Mouse (Mus musculus): ENCODE measurements around the gene Pla1a.
"Not testable (repeated sequence)": the region's sequence is repeated elsewhere in the genome, so short reads cannot be mapped to it uniquely, and the experiment has no call there.

Pla1a gene

GRCm38 (mm10) chr16:38432498-38433425 is at the start of gene Pla1a:
Gene Pla1a, minus strand, starts transcription at chr16:38433145.
- DNase-seq (ENCODE audit: low spot score), result no peak

DNA sequence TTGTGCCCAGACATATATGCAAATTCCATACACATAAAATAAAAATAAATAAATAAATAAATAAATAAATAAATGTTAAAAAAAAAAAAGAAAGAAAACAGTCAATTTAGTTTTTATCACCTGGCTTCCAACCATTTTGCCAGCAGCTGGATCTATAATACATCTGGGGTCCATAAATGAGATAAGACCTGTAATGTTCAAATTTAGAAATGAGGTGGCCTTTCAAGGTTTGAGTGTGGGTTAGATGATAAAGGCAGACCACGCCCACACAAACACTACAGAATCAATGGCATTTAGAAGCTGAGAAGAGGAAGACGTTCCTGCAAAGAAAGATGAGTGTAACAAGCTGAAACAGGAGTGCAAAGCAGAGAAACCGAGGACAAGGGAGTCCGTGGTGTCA is 48.4 kb upstream of the Pla1a start:
- no peak for DNase-seq (ENCODE audit: low spot score)

DNA sequence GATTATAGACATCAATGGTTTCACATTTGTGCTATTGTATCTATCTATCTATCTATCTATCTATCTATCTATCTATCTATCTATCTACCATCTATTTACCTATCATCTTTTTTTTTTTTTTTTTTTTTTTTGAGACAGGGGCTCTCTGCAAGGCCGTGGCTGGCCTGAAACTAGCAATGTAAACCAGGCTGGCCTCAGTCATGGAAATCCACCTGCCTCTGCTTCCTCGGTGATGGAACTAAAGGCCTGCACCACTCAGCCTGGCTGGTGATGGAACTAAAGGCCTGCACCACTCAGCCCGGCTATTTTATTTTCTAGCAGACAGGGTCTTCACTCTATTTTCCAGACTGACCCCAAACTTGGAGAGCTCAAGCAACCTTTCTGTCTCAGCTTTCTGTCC is 45.4 kb upstream of the Pla1a start:
- no peak for DNase-seq (ENCODE audit: low spot score)

DNA sequence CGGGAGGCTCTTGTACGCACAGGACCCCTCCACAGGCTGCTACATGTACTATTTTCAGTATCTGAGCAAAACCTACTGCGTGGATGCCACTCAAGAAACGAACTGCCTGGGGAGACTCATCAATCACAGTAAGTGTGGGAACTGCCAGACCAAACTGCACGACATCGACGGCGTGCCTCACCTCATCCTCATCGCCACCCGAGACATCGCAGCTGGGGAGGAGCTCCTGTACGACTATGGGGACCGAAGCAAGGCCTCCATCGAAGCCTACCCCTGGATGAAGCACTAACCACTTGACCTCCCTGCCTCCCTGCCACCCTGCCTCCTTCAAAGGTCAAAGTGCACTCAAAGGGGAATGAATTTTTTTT is 44.3 kb upstream of the Pla1a start:
- not testable (repeated sequence) for DNase-seq (ENCODE audit: low spot score)

DNA sequence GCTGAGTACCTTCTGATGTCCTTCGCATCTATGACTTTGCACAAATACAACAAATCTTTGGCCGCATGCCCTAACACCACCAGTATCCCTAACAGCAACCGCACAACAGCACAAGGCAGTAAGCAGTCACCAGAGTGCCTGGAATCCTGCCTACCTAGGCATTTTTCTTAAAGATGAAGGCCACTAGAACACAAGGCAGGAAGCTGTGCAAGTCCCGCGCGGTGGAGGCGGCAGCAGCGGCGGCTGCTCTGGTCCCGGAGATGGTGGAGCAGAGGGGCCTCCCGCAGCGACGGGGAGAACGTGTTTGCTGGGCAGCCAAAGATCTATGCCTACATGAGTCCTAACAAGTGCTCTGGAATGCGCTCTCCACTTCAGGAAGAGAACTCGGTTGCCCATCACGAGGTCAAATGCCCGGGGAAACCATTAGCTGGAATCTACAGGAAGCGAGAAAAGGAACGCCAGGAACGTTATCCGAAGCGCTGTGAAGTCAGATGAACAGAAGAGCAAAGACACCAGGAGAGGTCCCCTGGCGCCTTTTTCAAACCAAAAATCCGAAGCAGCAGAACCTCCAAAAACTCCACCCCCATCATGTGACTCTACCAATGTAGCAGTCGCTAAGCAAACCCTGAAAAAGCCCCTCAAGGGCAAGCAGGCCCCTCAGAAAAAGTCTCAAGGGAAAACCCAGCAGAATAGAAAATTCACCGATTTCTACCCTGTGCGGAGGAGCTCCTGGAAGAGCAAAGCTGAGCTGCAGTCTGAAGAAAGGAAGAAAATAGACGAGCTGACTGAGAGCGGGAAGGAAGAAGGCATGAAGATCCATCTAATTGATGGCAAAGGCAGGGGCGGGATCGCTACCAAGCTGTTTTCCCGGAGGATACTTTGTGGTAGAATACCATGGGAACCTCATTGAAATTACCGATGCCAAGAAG is 43.6 kb upstream of the Pla1a start:
- peak; percentile 43 for DNase-seq (ENCODE audit: low spot score)

DNA sequence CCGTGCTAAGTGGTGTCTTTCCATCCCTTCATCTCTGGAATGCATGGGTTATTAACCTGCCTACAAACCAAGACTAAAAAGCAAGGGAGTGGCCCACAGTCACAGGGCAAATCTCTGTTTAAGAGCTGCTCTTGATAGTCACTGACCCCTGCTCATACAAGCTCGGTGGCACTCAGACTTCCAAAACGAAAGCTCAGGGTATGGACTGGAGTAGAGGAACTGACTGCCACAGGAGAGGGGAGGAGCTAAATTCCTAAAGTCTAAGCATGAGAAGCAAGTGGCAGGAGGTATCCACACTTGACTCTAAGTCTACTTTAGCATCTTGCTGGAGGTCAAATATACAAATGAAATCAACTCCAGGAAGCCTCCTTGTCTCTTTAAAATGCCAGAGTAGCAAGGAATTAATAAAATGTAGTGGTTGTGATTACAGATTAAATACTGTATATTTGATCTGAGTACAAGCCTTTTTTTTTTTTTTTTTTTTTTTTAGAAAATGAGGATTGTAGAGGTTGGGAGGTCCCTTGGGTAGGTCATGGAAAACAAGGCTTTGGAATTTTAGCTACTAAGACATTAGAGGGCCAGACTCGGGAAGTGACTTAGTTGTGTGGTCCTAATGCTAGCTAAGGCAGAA is 42.9 kb upstream of the Pla1a start:
- DNase-seq (ENCODE audit: low spot score), result no peak

- no peak for DNase-seq (ENCODE audit: low spot score)
Measured at GRCm38 (mm10) chr16:38474677-38475286, 41.8 kb upstream of the Pla1a start.

- no peak for DNase-seq (ENCODE audit: low spot score)
Measured at GRCm38 (mm10) chr16:38473661-38474060, 40.7 kb upstream of the Pla1a start.

DNA sequence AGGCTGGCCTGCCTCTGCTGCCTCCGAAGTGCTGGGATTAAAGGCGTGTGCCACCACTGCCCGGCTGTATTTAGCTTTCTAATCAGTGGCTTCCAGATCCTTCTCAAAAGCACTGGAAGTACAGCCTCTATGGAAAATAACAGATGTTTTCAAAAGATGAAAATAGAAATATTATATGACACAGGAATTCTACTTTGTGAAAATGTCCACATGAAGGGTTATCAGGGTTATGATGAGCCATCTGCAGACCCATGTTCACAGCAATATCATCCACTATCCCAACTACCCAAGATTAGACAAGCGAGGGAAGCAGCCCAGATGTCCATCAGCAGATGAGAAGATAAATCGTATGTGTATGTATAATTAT is 39.5 kb upstream of the Pla1a start:
- DNase-seq (ENCODE audit: low spot score), result no peak

DNA sequence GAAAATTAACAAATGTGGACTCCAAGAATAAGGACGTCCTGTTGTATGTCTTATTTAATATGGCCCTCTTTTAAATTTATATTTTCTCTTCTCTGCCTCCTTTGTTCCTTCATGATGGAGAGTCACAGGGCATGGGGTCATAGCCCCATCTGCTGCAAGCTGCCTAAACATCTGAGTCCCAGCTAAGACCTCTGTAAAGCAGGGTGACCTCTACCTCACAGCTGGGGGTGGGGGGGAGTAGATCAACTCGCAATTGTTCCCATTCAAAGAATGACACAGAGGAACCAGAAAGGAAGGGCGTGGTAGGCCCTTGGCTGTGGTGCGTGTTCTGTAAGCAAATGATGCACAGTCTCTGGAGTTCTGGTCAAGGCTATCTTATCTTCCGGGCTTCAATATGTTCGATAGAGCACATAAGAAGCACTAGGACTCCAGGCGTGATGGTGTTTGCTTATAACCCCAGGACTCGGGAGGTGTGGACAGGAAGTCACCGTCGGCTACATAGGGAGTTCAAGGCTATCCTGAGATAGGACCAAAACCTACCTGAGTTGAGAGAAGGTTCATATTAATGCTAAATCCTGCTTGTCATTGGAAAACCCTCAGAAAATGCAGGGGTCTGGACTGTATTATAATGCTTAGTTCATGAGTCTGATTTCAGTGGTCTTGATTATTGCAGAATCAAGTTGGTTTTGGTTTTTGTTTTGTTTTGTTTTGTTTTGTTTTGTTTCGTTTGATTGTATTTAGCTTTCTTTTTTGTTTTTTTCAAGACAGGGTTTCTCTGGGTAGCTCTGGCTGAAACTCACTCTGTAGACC is 39.0 kb upstream of the Pla1a start:
- DNase-seq (ENCODE audit: low spot score), result no peak

- DNase-seq (ENCODE audit: low spot score), result no peak
Measured at GRCm38 (mm10) chr16:38469437-38469836, 36.5 kb upstream of the Pla1a start.

GRCm38 (mm10) chr16:38468706-38469018 is 35.7 kb upstream of the Pla1a start:
- DNase-seq (ENCODE audit: low spot score), result no peak

GRCm38 (mm10) chr16:38467917-38468705 is 35.2 kb upstream of the Pla1a start:
- no peak for DNase-seq (ENCODE audit: low spot score)

GRCm38 (mm10) chr16:38467091-38467916 is 34.4 kb upstream of the Pla1a start:
- DNase-seq (ENCODE audit: low spot score), result no peak

- no peak for DNase-seq (ENCODE audit: low spot score)
Measured at GRCm38 (mm10) chr16:38466089-38466488, 33.1 kb upstream of the Pla1a start.

GRCm38 (mm10) chr16:38463305-38463704 is 30.4 kb upstream of the Pla1a start:
- DNase-seq (ENCODE audit: low spot score), result no peak

DNA sequence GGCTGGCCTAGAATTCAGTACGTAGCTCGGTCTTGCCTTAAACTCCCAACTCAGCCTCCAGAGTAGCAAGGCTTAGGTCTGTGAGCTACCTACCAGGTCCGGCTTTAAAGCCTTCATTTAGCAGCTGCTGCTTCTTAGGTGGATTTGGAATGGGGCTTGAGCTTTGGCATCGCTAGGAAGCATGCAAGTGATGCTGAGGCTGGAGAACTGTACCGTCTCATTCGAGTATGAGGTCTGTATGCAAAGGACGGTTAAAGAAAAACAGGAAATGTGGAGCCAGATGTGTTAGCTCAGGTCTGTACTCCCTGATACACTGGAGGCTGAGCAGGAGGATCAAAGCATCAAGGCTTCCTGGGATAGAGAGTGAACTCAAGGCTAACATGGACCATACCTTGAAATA is 29.2 kb upstream of the Pla1a start:
- DNase-seq (ENCODE audit: low spot score), result no peak

- DNase-seq (ENCODE audit: low spot score), result no peak
Measured at GRCm38 (mm10) chr16:38461749-38462148, 28.8 kb upstream of the Pla1a start.

GRCm38 (mm10) chr16:38459990-38460389 is 27.0 kb upstream of the Pla1a start:
- DNase-seq (ENCODE audit: low spot score), result no peak

Data from ovary, postnatal 36 days (tissue).